Mouse (Mus musculus): Measurements from ENCODE around the gene Tacc2. TPM values are rescaled to one million over a fixed set of nuclear protein-coding genes. Genes with fewer than 3 reads are reported as not detected.

Gene Tacc2
- polyA plus RNA-seq, 1 experiment from 2014 or later = 68.7 TPM

GRCm38 (mm10) chr7:130726724-130727422, 149.6 kb downstream of the Tacc2 start:
- Histone ChIP-seq H3K4me3 (no peak overlapping the region), H3K27ac (no peak overlapping the region), H3K36me3 (replicated peaks) (peaks cover 12% of the 10 kb centered on the region; the same call in 1 of the 2 replicates), H3K9ac (no peak overlapping the region), H3K27me3 (replicated peaks) (no peaks in the 10 kb centered on the region), H3K4me1 (peaks cover 7% of the 10 kb centered on the region; the same call in 1 of the 2 replicates), H3K4me2 (no peak overlapping the region), H3K9me3 (no peaks in the 10 kb centered on the region)
- ATAC-seq (replicated peaks) = no peak
- 71% methylated on average over 8 of the region's 8 CpGs for WGBS

GRCm38 (mm10) chr7:130727560-130727959, 150.3 kb downstream of the Tacc2 start:
- Histone ChIP-seq H3K27me3 (replicated peaks) (no peaks in the 10 kb centered on the region), H3K27ac (no peak overlapping the region), H3K4me1 (peaks cover 12% of the 10 kb centered on the region), H3K9ac (no peak overlapping the region), H3K4me3 (no peak overlapping the region), H3K9me3 (no peaks in the 10 kb centered on the region), H3K4me2 (no peak overlapping the region), H3K36me3 (replicated peaks) (peaks cover 12% of the 10 kb centered on the region; the same call in 1 of the 2 replicates)
- WGBS = 95% methylated on average over 4 of the region's 4 CpGs
- no peak for ATAC-seq (replicated peaks)

- WGBS = 64% methylated on average over 7 of the region's 7 CpGs
- H3K36me3 ChIP-seq (replicated peaks) = peaks cover 17% of the 10 kb centered on the region; the same call in 1 of the 2 replicates
- no peaks in the 10 kb centered on the region for H3K27me3 ChIP-seq (replicated peaks)
- no peak for ATAC-seq (replicated peaks)
- no peaks in the 10 kb centered on the region for H3K9me3 ChIP-seq
- peak overlapping the region; percentile 26; the same call in 1 of the 2 replicates for H3K27ac ChIP-seq
- no peak overlapping the region for H3K9ac ChIP-seq
- no peak overlapping the region for H3K4me3 ChIP-seq
- H3K4me2 ChIP-seq = no peak overlapping the region
- H3K4me1 ChIP-seq = peaks cover 17% of the 10 kb centered on the region
Measured at GRCm38 (mm10) chr7:130731792-130732191, 154.6 kb downstream of the Tacc2 start.

DNA sequence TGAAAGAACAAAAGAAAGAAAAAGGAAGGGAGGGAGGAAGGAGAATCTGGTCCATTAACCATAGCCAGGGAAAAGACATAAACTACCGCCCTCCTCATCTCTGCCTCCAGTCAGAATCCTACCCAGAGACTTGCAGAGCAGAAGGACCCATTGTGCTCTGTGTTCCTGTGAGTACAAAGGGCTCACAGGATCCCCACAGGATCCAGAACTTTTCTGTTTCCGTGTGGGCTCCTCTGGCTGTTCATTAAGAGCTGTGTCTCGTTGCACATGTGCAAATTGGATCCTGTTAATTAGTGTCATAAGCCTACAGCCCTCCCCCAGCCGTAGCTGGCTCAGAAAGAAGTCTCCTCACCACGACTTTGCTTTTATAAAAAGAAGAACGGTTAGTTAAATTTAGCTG, 155.7 kb downstream of the Tacc2 start:
- no peak overlapping the region for H3K9ac ChIP-seq
- peaks cover 17% of the 10 kb centered on the region; the same call in 1 of the 2 replicates for H3K36me3 ChIP-seq (replicated peaks)
- no peak overlapping the region for H3K4me2 ChIP-seq
- WGBS = 55% methylated on average over 6 of the region's 6 CpGs
- no peaks in the 10 kb centered on the region for H3K9me3 ChIP-seq
- H3K27me3 ChIP-seq (replicated peaks) = no peaks in the 10 kb centered on the region
- no peak overlapping the region for H3K4me3 ChIP-seq
- H3K4me1 ChIP-seq = peaks cover 17% of the 10 kb centered on the region
- 0 out of 2 replicates have a peak overlapping the region, but pooled peaks have one; percentile 31 for H3K27ac ChIP-seq
- no peak for ATAC-seq (replicated peaks)

DNA sequence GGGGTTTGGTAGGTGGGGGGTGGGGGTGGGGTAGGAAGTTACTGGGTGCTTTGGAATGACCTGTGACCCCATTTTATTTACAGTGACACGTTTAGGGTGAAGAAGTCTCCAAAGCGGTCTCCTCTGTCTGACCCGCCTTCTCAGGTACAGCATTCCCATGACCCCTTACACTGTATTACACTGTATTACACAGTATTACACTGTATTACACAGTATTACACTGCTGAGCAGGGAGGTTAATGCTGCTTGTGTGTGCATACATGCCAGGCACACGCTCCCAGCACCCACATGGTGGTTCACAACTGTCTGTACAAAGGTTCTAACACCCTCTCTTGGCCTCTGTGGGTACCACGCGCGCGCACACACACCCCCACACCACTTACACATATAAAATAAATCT, 156.2 kb downstream of the Tacc2 start:
- Histone ChIP-seq H3K27me3 (replicated peaks) (no peaks in the 10 kb centered on the region), H3K36me3 (replicated peaks) (peaks cover 15% of the 10 kb centered on the region; the same call in 1 of the 2 replicates), H3K4me3 (no peak overlapping the region), H3K9me3 (no peaks in the 10 kb centered on the region), H3K4me1 (peaks cover 17% of the 10 kb centered on the region), H3K27ac (no peak overlapping the region), H3K9ac (no peak overlapping the region), H3K4me2 (no peak overlapping the region)
- WGBS = 96% methylated on average over 8 of the region's 8 CpGs
- peak; percentile 70; the same call in 1 of the 2 replicates for ATAC-seq (replicated peaks)

DNA sequence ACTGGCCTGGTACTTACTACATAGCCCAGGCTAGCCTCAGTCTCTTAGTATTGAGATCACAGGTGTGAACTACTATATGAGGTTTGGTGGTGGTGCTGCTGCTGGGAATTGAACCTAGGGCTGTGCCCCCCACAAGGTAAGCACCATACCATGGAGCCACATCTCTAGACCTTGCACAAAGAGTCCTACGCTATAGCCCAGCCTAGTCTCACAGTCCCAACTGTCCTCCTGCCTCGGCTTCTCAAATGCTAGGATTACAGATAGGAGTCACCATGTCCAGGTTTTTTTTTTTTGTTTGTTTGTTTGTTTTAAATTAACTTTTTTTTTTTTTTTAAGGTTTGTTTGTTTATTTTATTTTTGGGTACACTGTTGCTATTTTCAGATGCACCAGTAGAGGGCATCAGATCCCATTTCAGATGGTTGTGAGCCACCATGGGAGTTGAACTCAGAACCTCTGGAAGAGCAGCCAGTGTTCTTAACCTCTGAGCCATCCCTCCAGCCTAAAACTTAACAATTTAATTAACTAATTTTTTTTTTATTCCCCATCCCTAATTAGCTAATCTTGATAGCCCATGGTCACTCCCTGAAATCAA, 157.1 kb downstream of the Tacc2 start:
- peaks cover 11% of the 10 kb centered on the region for H3K36me3 ChIP-seq (replicated peaks)
- no peaks in the 10 kb centered on the region for H3K9me3 ChIP-seq
- no peak overlapping the region for H3K27ac ChIP-seq
- H3K27me3 ChIP-seq (replicated peaks) = no peaks in the 10 kb centered on the region
- no peak overlapping the region for H3K9ac ChIP-seq
- H3K4me3 ChIP-seq = no peak overlapping the region
- no peak overlapping the region for H3K4me2 ChIP-seq
- ATAC-seq (replicated peaks) = no peak
- peaks cover 17% of the 10 kb centered on the region for H3K4me1 ChIP-seq
- WGBS = 92% methylated on average over 2 of the region's 2 CpGs

DNA sequence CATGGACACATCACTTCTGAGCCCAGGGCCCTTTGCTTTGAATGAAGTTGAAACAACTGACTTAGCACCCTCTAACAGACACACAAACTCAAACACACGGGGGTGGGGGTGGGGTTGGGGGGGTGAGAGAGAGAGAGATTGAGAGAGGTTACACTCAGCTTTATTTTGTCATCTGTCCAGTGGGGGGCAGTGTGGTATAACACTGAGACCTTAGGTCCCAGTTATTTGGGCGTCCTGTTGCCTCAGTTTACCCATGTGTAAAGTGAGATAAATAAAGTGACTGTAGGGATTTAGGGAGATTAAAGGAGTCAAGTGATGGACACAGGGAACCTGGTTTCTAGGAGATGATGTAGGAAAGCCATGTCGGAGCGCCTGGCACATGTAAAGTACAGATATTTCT, 163.9 kb downstream of the Tacc2 start:
- H3K4me1 ChIP-seq = no peaks in the 10 kb centered on the region
- 86% methylated on average over 4 of the region's 4 CpGs for WGBS
- no peaks in the 10 kb centered on the region for H3K27me3 ChIP-seq (replicated peaks)
- H3K4me3 ChIP-seq = no peak overlapping the region
- H3K36me3 ChIP-seq (replicated peaks) = peaks cover 51% of the 10 kb centered on the region
- H3K9ac ChIP-seq = no peak overlapping the region
- no peak overlapping the region for H3K4me2 ChIP-seq
- no peak overlapping the region for H3K27ac ChIP-seq
- ATAC-seq (replicated peaks) = no peak
- no peaks in the 10 kb centered on the region for H3K9me3 ChIP-seq

DNA sequence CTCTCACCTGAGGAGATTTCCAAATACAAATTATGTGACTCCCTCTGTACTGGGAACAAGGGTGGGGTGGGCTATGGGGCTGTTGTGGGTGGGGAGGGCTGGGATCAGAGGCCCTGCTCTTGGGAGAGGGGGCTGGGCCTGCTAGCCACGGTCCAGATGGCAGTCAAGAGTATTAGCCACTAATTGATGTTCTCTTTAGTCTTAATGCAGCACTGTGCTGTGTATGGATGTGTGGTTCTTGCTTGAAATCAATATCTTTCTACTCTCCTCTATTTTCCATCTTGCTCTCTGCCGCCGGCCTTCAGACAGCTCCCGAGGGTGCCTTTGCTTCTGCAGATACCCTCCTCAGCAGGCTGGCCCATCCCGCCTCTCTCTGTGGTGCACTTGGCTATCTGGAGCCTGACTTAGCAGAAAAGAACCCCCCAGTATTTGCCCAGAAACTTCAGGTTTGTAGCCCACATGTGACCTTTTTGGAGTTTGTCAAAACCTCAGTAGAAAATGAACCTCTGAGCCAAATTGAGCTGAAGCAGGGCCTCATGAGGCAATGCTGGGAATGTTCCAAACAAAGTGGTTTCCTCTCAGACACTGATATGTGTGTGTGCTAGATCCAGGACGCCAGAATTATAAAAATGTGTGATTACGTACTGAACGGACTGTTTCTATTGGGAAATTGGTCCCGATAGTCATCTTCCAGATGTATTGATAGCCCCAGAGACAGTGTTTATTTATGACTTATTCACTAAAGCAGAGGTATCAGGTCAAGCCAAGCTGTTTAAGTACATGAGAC, 166.2 kb downstream of the Tacc2 start:
- no peak for ATAC-seq (replicated peaks)
- no peak overlapping the region for H3K9ac ChIP-seq
- no peak overlapping the region for H3K4me3 ChIP-seq
- no peak overlapping the region for H3K27ac ChIP-seq
- no peaks in the 10 kb centered on the region for H3K9me3 ChIP-seq
- H3K4me1 ChIP-seq = no peaks in the 10 kb centered on the region
- peaks cover 51% of the 10 kb centered on the region for H3K36me3 ChIP-seq (replicated peaks)
- no peaks in the 10 kb centered on the region for H3K27me3 ChIP-seq (replicated peaks)
- H3K4me2 ChIP-seq = no peak overlapping the region
- 80% methylated on average over 9 of the region's 9 CpGs for WGBS

DNA sequence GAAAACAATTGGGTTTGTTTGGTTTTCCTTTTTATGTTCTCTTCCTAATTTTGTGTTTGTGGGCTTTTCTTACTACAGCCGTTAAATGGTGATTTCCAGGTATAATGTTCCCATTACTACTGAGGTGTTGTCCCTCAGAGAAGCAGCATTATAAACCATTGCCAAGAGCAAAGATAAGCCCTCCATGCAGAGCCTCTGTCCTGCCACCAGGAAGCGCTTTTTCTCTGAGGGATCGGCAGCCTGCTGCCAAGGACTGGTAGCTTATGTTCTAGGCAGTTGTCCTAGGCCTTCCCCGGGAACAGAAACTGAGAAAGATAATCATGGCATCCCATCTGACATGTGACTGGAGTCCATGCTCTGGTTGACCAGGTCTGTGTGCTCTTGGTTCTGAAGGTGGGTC, 171.9 kb downstream of the Tacc2 start:
- H3K36me3 ChIP-seq (replicated peaks) = peaks cover 24% of the 10 kb centered on the region
- H3K9me3 ChIP-seq = no peaks in the 10 kb centered on the region
- H3K9ac ChIP-seq = no peak overlapping the region
- peak overlapping the region; percentile 78; the same call in 1 of the 2 replicates for H3K27ac ChIP-seq
- H3K4me2 ChIP-seq = no peak overlapping the region
- ATAC-seq (replicated peaks) = no peak
- peaks cover 17% of the 10 kb centered on the region for H3K4me1 ChIP-seq
- 94% methylated on average over 4 of the region's 4 CpGs for WGBS
- H3K27me3 ChIP-seq (replicated peaks) = no peaks in the 10 kb centered on the region
- no peak overlapping the region for H3K4me3 ChIP-seq

- H3K4me2 ChIP-seq = no peak overlapping the region
- H3K4me1 ChIP-seq = peaks cover 17% of the 10 kb centered on the region
- ATAC-seq (replicated peaks) = peak; percentile 73
- peak overlapping the region; percentile 78 for H3K27ac ChIP-seq
- no peaks in the 10 kb centered on the region for H3K27me3 ChIP-seq (replicated peaks)
- H3K4me3 ChIP-seq = no peak overlapping the region
- 16% methylated on average over 17 of the region's 17 CpGs for WGBS
- peaks cover 15% of the 10 kb centered on the region for H3K36me3 ChIP-seq (replicated peaks)
- no peak overlapping the region for H3K9ac ChIP-seq
- no peaks in the 10 kb centered on the region for H3K9me3 ChIP-seq
Measured at GRCm38 (mm10) chr7:130750752-130751490, 173.7 kb downstream of the Tacc2 start.

- Histone ChIP-seq H3K4me2 (no peak overlapping the region), H3K9me3 (no peaks in the 10 kb centered on the region), H3K36me3 (replicated peaks) (peaks cover 18% of the 10 kb centered on the region), H3K27ac (0 out of 2 replicates have a peak overlapping the region, but pooled peaks have one; percentile 78), H3K9ac (no peak overlapping the region), H3K27me3 (replicated peaks) (no peaks in the 10 kb centered on the region), H3K4me3 (no peak overlapping the region), H3K4me1 (peaks cover 17% of the 10 kb centered on the region)
- ATAC-seq (replicated peaks) = no peak
- WGBS = 47% methylated on average over 9 of the region's 9 CpGs
Measured at GRCm38 (mm10) chr7:130751678-130752077, 174.4 kb downstream of the Tacc2 start.

- Histone ChIP-seq H3K36me3 (replicated peaks) (peaks cover 22% of the 10 kb centered on the region), H3K9ac (no peak overlapping the region), H3K4me2 (no peak overlapping the region), H3K4me1 (peaks cover 15% of the 10 kb centered on the region), H3K27me3 (replicated peaks) (no peaks in the 10 kb centered on the region), H3K9me3 (no peaks in the 10 kb centered on the region), H3K4me3 (no peak overlapping the region), H3K27ac (no peak overlapping the region; the same call in 1 of the 2 replicates)
- 93% methylated on average over 2 of the region's 2 CpGs for WGBS
- no peak for ATAC-seq (replicated peaks)
Measured at GRCm38 (mm10) chr7:130754790-130755189, 177.6 kb downstream of the Tacc2 start.

All from midbrain, embryonic 15.5 days (tissue).